Mouse (Mus musculus) kidney, adult 18-20 months (tissue): Measurements from ENCODE around the gene Drd1.

Experiments
- DNase-seq: peaks from one replicate; pipeline ENCODE4 v3.0.0; 2021

The Drd1 gene

DNA sequence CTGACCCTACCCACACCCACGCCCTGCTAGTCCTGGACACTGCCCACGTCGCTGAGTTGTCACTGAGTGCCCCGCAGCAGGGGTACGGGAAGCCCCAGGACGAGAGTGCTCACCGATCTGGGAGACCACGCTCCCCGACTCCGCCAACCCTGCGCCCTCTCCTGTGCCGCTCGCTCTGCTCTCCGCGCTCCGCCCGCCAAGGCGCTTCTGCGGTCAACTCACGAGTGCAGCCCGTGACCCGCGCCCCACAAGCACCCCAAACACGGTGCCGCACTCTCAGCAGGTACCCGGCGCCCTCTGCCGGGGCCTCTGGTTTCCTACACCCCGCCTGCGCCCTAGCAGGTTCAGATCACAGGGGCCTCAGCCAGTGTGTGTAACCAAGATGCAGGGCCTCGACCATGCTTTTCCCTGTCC lies at the start of gene Drd1:
Gene Drd1, minus strand, starts transcription at position 258 of the 414 bp plus-strand sequence.
- DNase-seq = peak; percentile 65

- no peak for DNase-seq
These were observed 48.4 kb upstream of the Drd1 start for GRCm38 (mm10) chr13:54103866-54104265.

DNA sequence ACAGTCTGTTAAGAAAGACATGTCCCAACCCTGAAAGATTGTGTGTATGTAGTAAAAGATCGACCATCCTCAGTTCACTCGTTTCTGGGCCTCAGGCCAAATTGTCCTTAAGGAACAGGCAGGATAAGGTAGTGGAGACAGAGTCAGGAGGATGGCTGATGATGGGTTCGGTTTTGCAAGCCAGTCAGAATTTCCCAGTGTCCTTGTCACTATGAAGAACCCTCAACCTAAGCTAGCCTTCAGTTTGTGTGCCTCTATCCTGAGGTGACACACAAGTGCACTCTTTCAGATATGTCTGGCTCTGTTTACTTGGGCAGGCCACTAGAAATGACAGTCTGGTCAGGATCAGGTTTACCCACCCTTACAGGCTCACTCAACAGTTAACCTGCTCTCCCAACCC lies 47.8 kb upstream of the Drd1 start:
- no peak for DNase-seq

DNA sequence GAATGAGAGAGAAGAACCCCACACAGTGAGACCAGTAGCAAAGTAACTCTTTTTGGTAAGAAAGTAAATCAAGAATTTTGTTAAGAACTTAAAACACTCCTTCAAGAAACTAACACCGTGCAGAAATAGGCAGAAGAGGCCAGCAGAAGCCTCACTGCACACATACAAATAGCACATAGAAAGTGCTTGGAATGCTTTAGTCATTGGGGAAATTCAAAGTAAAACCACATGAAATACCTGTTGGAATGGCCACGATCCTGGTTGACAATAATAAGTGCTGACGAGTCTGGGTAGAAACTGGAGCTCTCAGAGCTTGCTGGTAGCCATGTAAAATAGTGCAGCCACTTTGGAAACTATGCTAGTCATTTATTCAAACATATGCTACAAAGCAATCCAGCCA lies 46.6 kb upstream of the Drd1 start:
- DNase-seq = no peak

DNA sequence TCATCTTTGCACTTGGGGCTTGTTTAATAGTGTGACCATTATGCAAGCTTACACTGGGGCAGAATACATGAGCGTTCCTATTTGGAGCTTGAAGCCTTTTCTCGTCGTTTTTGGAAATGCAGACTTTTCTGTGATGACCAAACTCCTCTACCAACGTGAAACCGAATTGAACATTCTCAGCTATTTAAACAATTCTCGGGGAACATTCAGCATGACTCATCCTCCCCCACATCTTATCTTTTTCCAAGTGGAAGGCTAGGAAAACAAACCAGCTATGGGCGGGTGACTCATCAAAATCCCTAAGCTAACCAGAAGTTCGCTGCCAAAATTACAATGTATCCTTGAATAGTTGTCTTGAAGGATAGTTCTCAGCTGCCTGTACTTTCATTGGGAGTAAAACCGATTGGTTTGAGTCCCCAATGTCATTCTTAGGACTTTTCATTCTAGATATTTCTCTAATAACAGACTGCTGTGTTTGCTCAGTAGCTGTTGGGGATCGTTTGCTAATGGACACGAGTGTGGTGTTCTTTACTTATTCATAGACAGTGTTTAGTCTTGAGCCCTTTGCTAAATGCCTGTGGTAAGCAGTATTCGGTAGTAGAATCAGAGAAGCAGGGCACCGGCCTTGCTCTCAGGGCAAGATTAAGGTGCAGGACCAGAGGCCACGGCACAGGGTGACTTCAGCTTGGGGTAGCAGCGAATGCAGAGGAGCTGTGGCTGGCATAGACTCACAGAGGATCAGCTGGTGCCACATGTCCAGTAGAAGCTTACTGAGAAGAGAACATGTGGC lies 45.7 kb upstream of the Drd1 start:
- no peak for DNase-seq

DNA sequence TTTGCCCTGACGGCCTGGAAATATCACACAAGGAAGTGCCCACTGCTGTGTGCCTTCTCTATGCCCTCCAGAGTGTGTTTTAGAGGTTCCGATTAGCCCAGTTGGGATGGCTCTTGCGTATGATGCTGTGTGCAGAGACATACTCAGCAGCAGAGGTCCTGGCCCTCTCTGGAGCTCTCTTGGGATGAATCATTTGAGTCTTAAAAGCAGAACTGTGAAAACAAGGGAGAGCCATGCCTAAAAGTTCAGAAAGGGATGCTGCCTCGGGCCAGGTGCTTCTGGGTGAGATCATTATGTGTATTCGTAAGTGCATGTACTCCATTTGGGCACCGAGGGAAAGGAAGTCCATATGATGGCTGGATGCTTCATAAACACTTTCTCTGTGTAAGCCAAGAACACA lies 42.3 kb upstream of the Drd1 start:
- no peak for DNase-seq

DNA sequence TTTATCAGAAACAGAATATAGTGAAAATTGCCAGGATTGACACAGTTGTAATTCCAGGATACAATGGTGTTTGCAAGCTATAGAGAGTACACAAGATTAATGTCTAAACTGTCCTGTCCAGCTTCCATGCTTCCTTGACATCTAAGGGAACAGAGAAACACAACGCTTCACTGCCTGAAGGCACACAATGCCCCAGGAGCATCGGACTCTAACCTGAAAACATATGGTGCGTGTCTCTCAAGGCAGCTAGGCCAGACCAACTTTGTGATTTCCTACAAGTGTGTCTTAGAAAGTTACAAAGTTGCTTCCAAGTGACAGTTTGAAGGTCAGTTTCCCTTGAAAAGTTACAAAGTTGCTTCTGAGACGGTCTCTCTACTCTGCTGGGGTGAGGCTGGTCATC lies 41.7 kb upstream of the Drd1 start:
- no peak for DNase-seq

- no peak for DNase-seq
These were observed 40.2 kb upstream of the Drd1 start for GRCm38 (mm10) chr13:54095721-54096120.

DNA sequence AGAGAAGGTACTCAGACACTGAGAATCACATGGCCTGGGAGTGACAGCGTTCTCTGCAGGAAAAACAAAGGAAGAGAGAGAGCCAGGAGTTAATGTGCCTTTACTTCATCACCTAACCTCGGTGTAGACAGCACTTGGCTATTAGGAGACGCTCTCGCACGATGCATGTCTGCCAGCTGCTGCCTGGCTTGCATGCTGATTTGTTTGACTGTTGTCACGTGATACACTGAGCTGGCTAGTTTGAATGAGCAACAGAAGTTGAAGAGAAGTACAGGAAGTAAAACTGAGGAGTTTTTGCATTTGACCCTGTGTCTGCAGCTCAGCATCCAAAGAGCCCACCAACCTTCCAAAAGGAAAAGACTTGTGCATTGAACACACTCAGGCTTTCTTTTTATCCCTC lies 39.5 kb upstream of the Drd1 start:
- no peak for DNase-seq

- no peak for DNase-seq
These were observed 38.8 kb upstream of the Drd1 start for GRCm38 (mm10) chr13:54094349-54094748.

GRCm38 (mm10) chr13:54091719-54092118 lies 36.2 kb upstream of the Drd1 start:
- DNase-seq = no peak

- DNase-seq = no peak
These were observed 29.8 kb upstream of the Drd1 start for GRCm38 (mm10) chr13:54085266-54085665.

DNA sequence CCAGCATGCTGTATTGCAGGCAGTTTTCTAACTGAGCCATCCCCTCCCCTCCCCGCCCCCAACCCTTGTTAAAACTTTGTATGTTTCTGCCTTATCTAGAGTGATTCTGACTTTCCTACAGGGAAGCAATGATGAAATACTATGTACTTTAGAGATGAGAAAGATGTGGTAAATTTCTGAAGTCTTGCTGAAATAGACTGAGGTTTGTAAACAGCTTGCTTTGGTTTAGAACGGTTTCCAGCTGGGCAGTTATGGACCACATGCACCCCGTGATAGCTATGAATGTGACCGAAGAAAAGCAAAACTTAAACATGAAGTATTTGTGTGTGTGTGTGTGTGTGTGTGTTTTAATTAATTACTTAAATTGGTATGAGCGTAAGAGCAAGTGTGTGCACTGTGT lies 29.3 kb upstream of the Drd1 start:
- no peak for DNase-seq

GRCm38 (mm10) chr13:54084178-54084577 lies 28.7 kb upstream of the Drd1 start:
- no peak for DNase-seq

GRCm38 (mm10) chr13:54082946-54083345 lies 27.4 kb upstream of the Drd1 start:
- DNase-seq = no peak

GRCm38 (mm10) chr13:54080785-54081184 lies 25.3 kb upstream of the Drd1 start:
- no peak for DNase-seq

DNA sequence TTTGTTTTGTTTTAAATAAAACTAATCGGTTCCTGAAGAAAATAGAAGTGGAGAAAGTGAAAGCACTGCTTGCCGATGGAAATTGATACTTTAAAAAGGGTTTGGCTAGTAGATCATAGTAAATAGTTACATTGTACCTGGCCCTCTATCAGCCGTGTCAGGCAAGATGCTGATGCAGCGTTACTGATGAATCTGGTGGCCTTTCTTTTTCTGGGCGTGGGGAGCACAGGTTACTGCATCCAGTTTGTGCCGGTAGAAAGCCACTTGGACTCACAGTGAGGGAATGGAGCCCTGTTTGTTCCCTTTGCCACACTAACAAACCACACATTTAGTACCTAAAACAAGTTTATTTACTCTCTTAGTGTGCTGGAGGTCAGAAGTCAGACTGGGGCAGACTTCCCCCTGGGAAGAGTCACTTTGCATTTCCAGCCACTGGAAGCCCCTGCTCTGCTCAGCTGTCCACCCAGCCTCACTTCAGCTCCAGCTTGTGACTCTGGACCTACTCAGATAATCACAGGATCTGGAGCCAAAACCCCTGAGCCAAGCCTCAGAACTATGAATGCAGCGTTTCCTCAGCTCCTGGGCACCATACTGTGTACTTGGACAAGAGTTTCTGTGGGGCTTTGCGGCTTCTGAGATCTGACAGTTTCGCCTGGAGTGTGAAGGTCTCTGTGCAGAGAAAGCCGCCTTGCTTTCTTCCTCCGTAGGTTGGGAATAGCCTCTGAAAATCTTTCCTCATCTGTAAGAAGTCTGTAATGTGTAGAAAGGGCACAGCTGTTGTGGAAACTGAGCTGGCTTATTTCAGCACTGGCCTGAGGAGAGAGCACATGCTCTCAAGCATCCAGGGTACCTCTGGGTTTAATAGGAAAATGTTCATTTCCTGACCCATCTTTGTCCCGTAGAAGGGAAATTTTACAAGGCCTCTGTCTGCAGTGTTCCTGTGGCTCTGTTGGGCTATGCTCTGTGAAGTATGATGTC lies 24.6 kb upstream of the Drd1 start:
- peak; percentile 43 for DNase-seq

- no peak for DNase-seq
These were observed 22.1 kb upstream of the Drd1 start for GRCm38 (mm10) chr13:54077470-54078174.

DNA sequence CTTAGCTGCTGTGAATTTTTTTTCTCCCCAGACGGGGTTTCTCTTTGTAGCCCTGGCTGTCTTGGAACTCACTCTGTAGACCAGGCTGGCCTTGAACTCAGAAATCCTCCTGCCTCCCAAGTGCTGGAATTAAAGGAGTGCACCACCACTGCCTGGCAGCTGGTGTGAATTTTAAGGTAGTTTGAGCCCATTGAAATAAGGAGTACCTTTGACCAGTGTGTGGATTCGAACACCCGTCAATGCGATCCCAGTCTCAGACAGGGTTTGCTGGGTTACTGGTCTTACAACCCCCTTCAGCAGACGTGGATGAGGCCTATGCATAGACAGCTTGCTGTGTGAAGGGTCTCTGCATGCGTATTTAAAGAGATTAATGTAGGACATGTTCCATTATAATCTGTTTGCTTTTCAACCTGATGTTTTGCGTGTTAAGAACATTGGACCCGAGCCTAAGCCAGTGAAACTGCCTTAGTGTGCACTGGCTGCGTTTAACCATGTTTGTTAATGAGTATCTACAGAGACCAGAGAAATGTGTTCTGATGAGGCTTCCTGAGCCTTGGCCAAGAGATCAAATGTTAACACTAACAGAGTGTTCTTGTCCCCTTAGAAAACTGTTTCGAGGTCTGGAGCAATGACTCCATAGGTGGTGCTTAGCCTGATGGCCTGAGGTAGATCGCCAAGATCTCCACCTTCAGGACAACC lies 21.4 kb upstream of the Drd1 start:
- DNase-seq = peak; percentile 59

DNA sequence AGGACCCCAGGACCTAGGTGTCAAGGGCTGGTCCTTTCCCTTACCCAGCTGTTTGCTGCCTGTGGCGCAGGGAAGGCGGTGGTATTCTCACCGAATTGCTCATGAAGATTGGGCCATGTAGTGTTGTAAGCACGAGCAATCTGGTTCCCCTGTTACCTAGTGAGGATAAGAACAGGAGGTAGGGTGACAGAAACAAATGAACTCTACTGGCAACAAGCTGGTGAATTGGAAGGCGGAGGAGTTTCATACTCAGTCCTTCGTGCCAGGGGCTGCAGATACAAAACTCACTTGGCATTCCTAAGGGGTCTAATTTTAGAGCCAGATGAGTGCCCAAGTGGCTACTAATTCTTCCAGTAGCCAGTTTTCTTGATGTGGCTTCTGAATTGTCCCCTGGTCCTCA lies 20.5 kb upstream of the Drd1 start:
- DNase-seq = no peak

DNA sequence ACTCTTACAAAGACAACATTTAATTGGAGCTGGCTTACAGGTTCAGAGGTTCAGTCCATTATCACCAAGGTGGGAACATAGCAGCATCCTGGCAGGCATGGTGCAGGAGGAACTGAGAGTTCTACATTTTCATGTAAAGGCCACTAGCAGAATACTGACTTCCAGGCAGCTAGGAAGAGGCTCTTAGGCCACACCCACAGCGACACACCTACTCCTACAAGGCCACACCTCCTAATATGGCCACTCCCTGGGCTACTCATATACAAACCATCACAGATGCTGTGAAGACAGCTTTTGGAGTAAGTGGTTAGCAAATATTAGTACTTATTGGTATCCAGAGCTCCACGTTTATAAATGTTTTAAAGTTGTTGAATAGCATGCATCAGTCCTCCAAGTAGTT lies 19.9 kb upstream of the Drd1 start:
- no peak for DNase-seq

DNA sequence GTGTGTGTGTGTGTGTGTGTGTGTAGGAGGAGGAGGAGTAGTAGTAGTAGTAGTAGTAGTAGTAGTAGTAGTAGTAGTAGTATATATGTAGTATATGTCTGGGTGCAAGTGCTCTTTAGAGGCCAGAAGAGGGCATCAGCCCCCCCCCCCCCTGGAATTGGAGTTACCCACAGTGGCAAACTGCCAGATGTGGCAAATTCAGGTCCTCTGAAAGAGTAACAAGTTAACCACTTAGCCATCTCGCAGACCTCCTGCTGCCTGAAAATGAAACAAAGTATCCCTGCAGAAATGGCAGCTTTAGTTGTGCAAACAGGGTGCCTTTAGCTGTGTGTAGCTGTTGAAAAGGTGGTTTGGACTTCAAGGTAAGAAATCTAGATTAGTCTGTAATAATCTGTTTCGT lies 18.0 kb upstream of the Drd1 start:
- DNase-seq = no peak

DNA sequence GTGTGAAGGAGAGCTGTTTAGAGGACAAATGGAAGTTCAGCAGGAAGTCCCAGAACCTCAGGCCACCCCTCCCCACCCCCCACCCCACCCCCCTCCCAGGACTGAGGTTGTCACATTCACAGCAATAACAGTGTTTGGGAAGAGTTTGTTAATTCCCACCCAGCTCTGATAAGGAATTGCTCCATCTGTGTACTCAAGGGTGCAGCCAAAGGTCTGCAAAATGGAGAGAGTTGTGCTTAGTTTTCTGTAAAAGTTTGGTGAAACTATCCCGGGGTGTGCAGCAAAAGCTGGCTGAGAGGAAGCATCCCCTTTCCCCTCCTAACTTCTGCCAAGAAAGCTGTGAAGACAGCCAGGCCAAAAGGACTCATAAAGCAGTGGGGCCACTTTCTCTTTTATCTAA lies 17.6 kb upstream of the Drd1 start:
- DNase-seq = no peak
